Mouse (Mus musculus) neutrophil, adult 83 days (primary cell): ENCODE measurements around the gene Syde2. TPM values are rescaled to one million over a fixed set of nuclear protein-coding genes. Genes with fewer than 3 reads are reported as not detected.

Experiments
- total RNA-seq, 2 experiments: library from RNA; stranded (reverse); gene quantifications; one replicate each; pipeline ENCODE4 v1.2.4; 2023

Syde2 gene
- total RNA-seq, result under 1 TPM; 0.13 to 0.22 TPM

DNA sequence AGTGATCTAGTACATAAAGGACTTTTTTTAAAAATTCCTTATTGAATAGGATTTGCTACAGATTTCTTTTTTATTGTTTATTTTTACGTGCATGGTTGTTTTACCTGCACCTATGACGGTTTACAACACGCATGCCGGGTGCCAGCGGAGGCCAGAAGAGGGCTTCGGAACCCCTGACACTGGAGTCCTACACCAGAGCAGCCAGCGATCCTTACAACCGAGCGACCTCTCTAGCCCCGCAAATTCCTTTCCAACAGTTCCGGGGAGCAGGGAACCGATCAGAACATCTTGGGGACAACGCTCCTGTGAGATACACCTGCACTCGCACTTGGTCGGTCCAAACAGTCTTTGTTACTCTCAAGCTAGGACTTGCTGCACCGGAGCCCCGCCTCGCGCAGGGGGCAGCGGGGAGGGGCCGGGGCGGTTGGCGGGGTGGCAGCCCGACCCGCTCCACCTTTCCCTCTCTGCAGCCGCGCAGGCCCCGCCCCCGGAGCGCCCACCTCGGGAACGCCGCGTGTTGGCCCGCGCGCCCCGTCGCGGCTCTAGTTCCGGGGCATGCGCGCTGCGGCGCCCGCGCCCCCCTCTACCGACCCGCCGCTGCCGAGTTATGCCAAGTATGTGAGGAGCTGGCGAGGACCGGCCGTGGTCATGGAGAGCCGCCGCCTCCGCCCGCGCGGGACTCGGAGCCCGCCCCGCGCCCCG lies at the start of gene Syde2:
Syde2 (plus strand) TSS at position 603 of the 702 bp plus-strand sequence.

Other genes starting within 250 kb of the Syde2 start
- gene Ddah1, start 229.2 kb upstream of the Syde2 start, total RNA-seq, result 1 to 10 TPM; 1.2 TPM
- 10 to 100 TPM; 62.2 to 83.1 TPM for gene Bcl10, start 65.1 kb upstream of the Syde2 start, total RNA-seq
- gene 2410004B18Rik, start 49.9 kb upstream of the Syde2 start, total RNA-seq, result 10 to 100 TPM; 28.5 to 30.4 TPM
- gene Wdr63, start 120.3 kb downstream of the Syde2 start, total RNA-seq, result not detected
- not detected for gene Mcoln3, start 129.6 kb downstream of the Syde2 start, total RNA-seq
- gene Mcoln2, start 162.0 kb downstream of the Syde2 start, total RNA-seq, result under 1 TPM in 1 of 2 experiments, not detected in 1; 0.53 TPM
- gene Lpar3, start 233.1 kb downstream of the Syde2 start, total RNA-seq, result under 1 TPM in 1 of 2 experiments, not detected in 1; 0.15 TPM